Mouse (Mus musculus): ENCODE data around the gene Galnt17.

DNA sequence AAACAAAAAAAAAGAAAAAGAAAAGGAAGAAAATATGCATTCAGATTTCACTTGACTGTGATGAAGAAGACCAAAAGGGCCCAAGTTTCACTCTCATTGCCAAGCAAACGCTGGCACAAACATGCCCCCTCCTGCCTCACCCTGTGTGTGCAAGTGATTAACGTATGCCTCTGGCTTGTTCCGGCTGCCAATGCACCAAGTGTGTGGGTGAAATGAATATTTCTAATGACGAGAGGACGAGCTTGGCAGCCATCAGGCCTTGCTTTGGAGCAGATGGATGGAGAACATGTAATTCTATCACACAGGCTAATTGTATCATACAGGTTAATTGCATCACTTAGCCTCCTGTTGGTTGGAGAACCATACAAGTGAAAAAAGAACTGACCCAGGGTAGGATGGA, 140.9 kb downstream of the Galnt17 start:
- TF ChIP-seq CTCF (IDR thresholded peaks at IDR 0.05; ENCODE audit: borderline replicate concordance, extremely low read depth, insufficient read depth, insufficient read length) = no peak
- TF ChIP-seq POLR2A (IDR thresholded peaks at IDR 0.05; ENCODE audit: borderline replicate concordance, extremely low read depth, insufficient read depth, insufficient read length, poor library complexity, severe bottlenecking) = no peak

All from brain, embryonic 14.5 days (tissue).